In the genomic region with DNA sequence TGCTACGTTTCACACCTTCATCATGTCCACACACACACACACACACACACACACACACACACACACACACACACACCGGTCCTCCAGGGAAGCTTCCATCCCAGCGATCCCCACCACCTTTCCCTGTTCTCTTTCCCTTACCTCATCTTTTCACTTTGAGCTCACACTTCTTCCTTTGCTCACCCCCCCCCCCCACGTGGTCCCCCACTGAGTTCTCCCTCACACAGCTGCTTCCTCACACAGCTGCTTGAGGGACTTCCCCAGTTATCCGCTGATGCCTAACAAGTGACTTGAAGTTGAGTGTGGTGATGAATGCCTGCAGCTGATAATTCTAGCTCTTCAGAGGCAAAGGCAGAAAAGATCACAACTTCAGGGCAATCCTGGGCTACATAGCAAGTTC, we compare ENCODE assay signal across 32 mouse cellular contexts. TPM values are rescaled to one million over a fixed set of nuclear protein-coding genes. Genes with fewer than 3 reads are reported as not detected.
DNase-seq lines count a peak whose midpoint lies in the region; ATAC-seq and TF ChIP-seq lines count a peak whose summit lies in the region.
"Had no signal": no experiment of that assay in that cellular context is flagged by ENCODE, and none has a peak within 500 bp of the region (broad histone marks: within the 10 kb centered on the region; RNA-seq: fewer than 3 reads in every experiment).

No protein-coding gene starts in this region.

- ATAC-seq in intestine, embryonic 14.5 days (replicated peaks; ENCODE audit: low FRiP score, low TSS enrichment, low read depth) = no peak
- ATAC-seq in intestine, postnatal 0 days = no peak
- ATAC-seq in CD4-positive, CD25-positive, alpha-beta regulatory T cell, adult 4 months = peak; percentile 72
- peak; percentile 37; the same call in 1 of the 2 replicates for ATAC-seq in megakaryocyte, adult 5-6 weeks (ENCODE audit: poor library complexity, severe bottlenecking)
- peak; percentile 56; the same call in 1 of the 2 replicates for ATAC-seq in neutrophil, adult 5-6 weeks (ENCODE audit: extremely low read depth, insufficient number of reproducible peaks, low FRiP score, poor library complexity, severe bottlenecking)
- ATAC-seq: forebrain, embryonic 15.5 days had no signal

- no peak for TF ChIP-seq CTCF in intestine, postnatal 0 days (IDR thresholded peaks at IDR 0.05; ENCODE audit: low read depth)

- no peak overlapping the region for H3K9ac ChIP-seq in intestine, embryonic 14.5 days (ENCODE audit: low read length)
- H3K9ac ChIP-seq in intestine, postnatal 0 days (ENCODE audit: low read depth, low read length) = no peak overlapping the region
- H3K9ac ChIP-seq: embryonic facial prominence, embryonic 13.5 days; forebrain, embryonic 15.5 days; hindbrain, embryonic 12.5 days; kidney, embryonic 15.5 days; liver, embryonic 14.5 days; lung, embryonic 14.5 days; midbrain, embryonic 12.5 days; stomach, embryonic 15.5 days had no signal

- no peak overlapping the region for H3K27ac ChIP-seq in intestine, embryonic 14.5 days (ENCODE audit: low read depth)
- H3K27ac ChIP-seq in intestine, postnatal 0 days (ENCODE audit: low read depth, low read length) = no peak overlapping the region
- H3K27ac ChIP-seq: embryonic facial prominence, embryonic 13.5 days; forebrain, embryonic 10.5 days; forebrain, embryonic 15.5 days; gastrocnemius, adult 2 months; heart, embryonic 13.5 days; hindbrain, embryonic 12.5 days; kidney, embryonic 15.5 days; liver, embryonic 14.5 days; midbrain, embryonic 12.5 days; stomach, embryonic 15.5 days had no signal

- no peak overlapping the region for H3K4me3 ChIP-seq in intestine, embryonic 14.5 days (ENCODE audit: low read depth, low read length)
- no peak overlapping the region for H3K4me3 ChIP-seq in intestine, postnatal 0 days (ENCODE audit: low read depth, low read length)
- H3K4me3 ChIP-seq: embryonic facial prominence, embryonic 13.5 days; forebrain, embryonic 10.5 days; forebrain, embryonic 15.5 days; gastrocnemius, adult 2 months; heart, embryonic 13.5 days; hindbrain, embryonic 12.5 days; kidney, embryonic 15.5 days; midbrain, embryonic 12.5 days; stomach, embryonic 15.5 days had no signal

- H3K4me2 ChIP-seq in intestine, embryonic 14.5 days (ENCODE audit: low read length) = no peak overlapping the region
- H3K4me2 ChIP-seq in intestine, postnatal 0 days (replicated peaks; ENCODE audit: low read depth) = no peak overlapping the region
- H3K4me2 ChIP-seq: embryonic facial prominence, embryonic 13.5 days; forebrain, embryonic 15.5 days; hindbrain, embryonic 12.5 days; kidney, embryonic 15.5 days; lung, embryonic 14.5 days; midbrain, embryonic 12.5 days; stomach, embryonic 15.5 days had no signal

- H3K27me3 ChIP-seq in intestine, embryonic 14.5 days (replicated peaks; ENCODE audit: control insufficient read depth, insufficient read depth, low read length) = no peaks in the 10 kb centered on the region
- no peaks in the 10 kb centered on the region for H3K27me3 ChIP-seq in intestine, postnatal 0 days (replicated peaks; ENCODE audit: control insufficient read depth, insufficient read depth, low read length)
- H3K27me3 ChIP-seq: embryonic facial prominence, embryonic 13.5 days; forebrain, embryonic 15.5 days; heart, embryonic 13.5 days; hindbrain, embryonic 12.5 days; kidney, embryonic 15.5 days; midbrain, embryonic 12.5 days; stomach, embryonic 15.5 days had no signal

- peaks cover 45% of the 10 kb centered on the region for H3K36me3 ChIP-seq in intestine, embryonic 14.5 days (ENCODE audit: control insufficient read depth, insufficient read depth, low read length)
- no peaks in the 10 kb centered on the region for H3K36me3 ChIP-seq in intestine, postnatal 0 days (ENCODE audit: control insufficient read depth, insufficient read depth)
- H3K36me3 ChIP-seq: forebrain, embryonic 15.5 days; G1E; hindbrain, embryonic 12.5 days; midbrain, embryonic 12.5 days had no signal

- H3K4me1 ChIP-seq in intestine, embryonic 14.5 days (replicated peaks; ENCODE audit: control insufficient read depth, insufficient read depth, low read length) = no peaks in the 10 kb centered on the region
- H3K4me1 ChIP-seq in intestine, postnatal 0 days (replicated peaks; ENCODE audit: control insufficient read depth, insufficient read depth, low read length) = no peaks in the 10 kb centered on the region
- H3K4me1 ChIP-seq: forebrain, embryonic 10.5 days; forebrain, embryonic 15.5 days; midbrain, embryonic 12.5 days; stomach, embryonic 15.5 days had no signal

- no peaks in the 10 kb centered on the region for H3K9me3 ChIP-seq in intestine, embryonic 14.5 days (ENCODE audit: control insufficient read depth, low read length)
- H3K9me3 ChIP-seq in intestine, postnatal 0 days (ENCODE audit: control insufficient read depth) = no peaks in the 10 kb centered on the region
- H3K9me3 ChIP-seq: embryonic facial prominence, embryonic 13.5 days; forebrain, embryonic 10.5 days; forebrain, embryonic 15.5 days; G1E; heart, embryonic 13.5 days; hindbrain, embryonic 12.5 days; kidney, embryonic 15.5 days; midbrain, embryonic 12.5 days; stomach, embryonic 15.5 days had no signal

- DNase-seq in intestine, embryonic 14.5 days (ENCODE audit: low spot score) = peak; percentile 12
- no peak for DNase-seq in T-cell, adult 2 months (ENCODE audit: low spot score)
- no peak for DNase-seq in adrenal gland, adult 18-20 months (ENCODE audit: low spot score in 2 of 2)
- DNase-seq in testis, postnatal 10 days (ENCODE audit: low spot score) = no peak
- DNase-seq: adrenal gland, postnatal 25 days; cerebellum, adult 11-12 months; cerebellum, adult 9-11 months; gastrocnemius, adult 2 months; gastrocnemius, postnatal 36 days; heart, postnatal 14 days; kidney, adult 11 months; kidney, postnatal 4 days; liver; lung, embryonic 14.5 days; lung, postnatal 14 days; right cerebral cortex, postnatal 25 days; spleen, adult 18-20 months; thymus, postnatal 14 days had no signal

- WGBS in intestine, embryonic 14.5 days = 65% methylated on average over 5 of the region's 5 CpGs
- WGBS in intestine, postnatal 0 days = 61% methylated on average over 5 of the region's 5 CpGs

RNA-seq across cellular contexts. Expression of a gene that starts 18.7 kb away (rescaled TPM):
- 29.6 and 31.1 TPM in 2 replicates for polyA plus RNA-seq in intestine, embryonic 14.5 days (2014; fragmentation: Nextera tagmentation; extraction: Ambion mirVana)
- 10.1 and 11.4 TPM in 2 replicates for polyA plus RNA-seq in intestine, postnatal 0 days (2015; fragmentation: Nextera tagmentation; extraction: Ambion mirVana)
- 1 to 10 TPM; 1.1 to 2.0 TPM for polyA plus RNA-seq in CD4-positive, CD25-positive, alpha-beta regulatory T cell, adult 4 months (2017; shearing (Covaris generic))
- total RNA-seq in megakaryocyte, adult 5-6 weeks (2015) = 2.6 and 3.3 TPM in 2 replicates
- 0.88 and 1.1 TPM in 2 replicates for total RNA-seq in megakaryocyte, adult 5-6 weeks (2017)
- total RNA-seq in neutrophil, adult 5-6 weeks (2017) = 3.6 and 4.2 TPM in 2 replicates
- 10 to 100 TPM; 22.5 to 28.0 TPM for total RNA-seq in adrenal gland, adult 18-20 months (2021)
- total RNA-seq: G1E had no signal
- polyA plus RNA-seq: G1E had no signal

Comparison
In these comparisons a context has a peak if more than half of its experiments do, and no peak if none do; other contexts are left out.
1. ATAC-seq: peak in CD4-positive, CD25-positive, alpha-beta regulatory T cell, adult 4 months (single experiment), megakaryocyte, adult 5-6 weeks (single experiment) and neutrophil, adult 5-6 weeks (single experiment); none in intestine, embryonic 14.5 days (single experiment) and intestine, postnatal 0 days (single experiment).